In genomic region chr16:22430211-22430951, GRCm38 (mm10) we compare ENCODE assay signal across 8 mouse cellular contexts. TPM values are rescaled to one million over a fixed set of nuclear protein-coding genes. Genes with fewer than 3 reads are reported as not detected.
DNase-seq lines count a peak whose midpoint lies in the region; ATAC-seq lines count a peak whose summit lies in the region.

No protein-coding gene starts in this region.

- peaks cover 40% of the 10 kb centered on the region for H3K4me1 ChIP-seq in forebrain, embryonic 12.5 days

- H3K27ac ChIP-seq in forebrain, embryonic 12.5 days, result peak overlapping the region; percentile 53

- WGBS in forebrain, embryonic 12.5 days, result 50% methylated on average over 16 of the region's 16 CpGs

- no peaks in the 10 kb centered on the region for H3K36me3 ChIP-seq in forebrain, embryonic 12.5 days (replicated peaks)

- H3K9ac ChIP-seq in forebrain, embryonic 12.5 days, result 0 out of 2 replicates have a peak overlapping the region, but pooled peaks have one; percentile 12

- peaks cover 68% of the 10 kb centered on the region for H3K27me3 ChIP-seq in forebrain, embryonic 12.5 days

- H3K4me3 ChIP-seq in forebrain, embryonic 12.5 days (replicated peaks), result no peak overlapping the region

- H3K9me3 ChIP-seq in forebrain, embryonic 12.5 days, result no peaks in the 10 kb centered on the region

- DNase-seq in heart, adult 11 months, result peak; percentile 88
- no peak for DNase-seq in heart, postnatal 36 days
- peak; percentile 38 for DNase-seq in adrenal gland, adult 2 months
- DNase-seq in layer of hippocampus, postnatal 14 days (ENCODE audit: low spot score in 2 of 2), result peak; percentile 78 to 88
- peak; percentile 76 for DNase-seq in right cerebral cortex, postnatal 14 days
- DNase-seq in urinary bladder, postnatal 36 days (ENCODE audit: low spot score in 2 of 2), result no peak
- DNase-seq in thymus, postnatal 10 days (ENCODE audit: low spot score in 2 of 2), result no peak

- intact Hi-C loops in heart, postnatal 36 days (cut with DNase I), result no loop called here

- no peak for ATAC-seq in forebrain, embryonic 12.5 days (ENCODE audit: low FRiP score)

- peak overlapping the region; percentile 32 for H3K4me2 ChIP-seq in forebrain, embryonic 12.5 days

RNA-seq across cellular contexts. Expression of gene Etv5, which starts 9.1 kb away (rescaled TPM):
- 10 to 100 TPM in 1 of 2 experiments, 1 to 10 TPM in 1; 9.3 to 14.8 TPM for total RNA-seq in heart, postnatal 36 days (2021)
- 10 to 100 TPM; 24.5 to 34.1 TPM for total RNA-seq in adrenal gland, adult 2 months (2021)
- polyA plus RNA-seq in adrenal gland, adult 2 months (2012; rRNA removed), result 15.6 and 17.4 TPM in 2 replicates
- 17.9 and 28.4 TPM in 2 replicates for polyA plus RNA-seq in forebrain, embryonic 12.5 days (2016; fragmentation: Nextera tagmentation; extraction: Ambion mirVana)
- total RNA-seq in layer of hippocampus, postnatal 14 days (2021), result 10 to 100 TPM; 42.2 to 51.0 TPM

Comparison
In these comparisons a context has a peak if more than half of its experiments do, and no peak if none do; other contexts are left out.
1. DNase-seq: peak in heart, adult 11 months (single experiment), adrenal gland, adult 2 months (single experiment), layer of hippocampus, postnatal 14 days (2 of 2) and right cerebral cortex, postnatal 14 days (single experiment); none in heart, postnatal 36 days (0 of 2), urinary bladder, postnatal 36 days (0 of 2) and thymus, postnatal 10 days (0 of 2).